Mouse (Mus musculus): ENCODE measurements at regions not wholly inside any gene's neighbourhood (a gene's known extent, or its start where the extent isn't known, plus 50 kb on each side); places are given as distances from the start of the nearest gene placed in this dataset. TPM values are rescaled to one million over a fixed set of nuclear protein-coding genes. Genes with fewer than 3 reads are reported as not detected.

Small RNA genes lying in the stretch of these regions (microRNA-seq; reads per million reads assigned to microRNA genes)
- gene Gm22406 (not detected), gene Mir6390 (not detected)
